Mouse (Mus musculus) A20 (cell line): ENCODE data around the gene Scgb1c1.
"Not testable (repeated sequence)": the region's sequence is repeated elsewhere in the genome, so short reads cannot be mapped to it uniquely, and the experiment has no call there.

Experiments
- DNase-seq: peaks from one replicate; pipeline ENCODE4 v3.0.0-alpha.2; 2011; ENCODE audit warnings: low read depth, low spot score

Scgb1c1 gene

DNA sequence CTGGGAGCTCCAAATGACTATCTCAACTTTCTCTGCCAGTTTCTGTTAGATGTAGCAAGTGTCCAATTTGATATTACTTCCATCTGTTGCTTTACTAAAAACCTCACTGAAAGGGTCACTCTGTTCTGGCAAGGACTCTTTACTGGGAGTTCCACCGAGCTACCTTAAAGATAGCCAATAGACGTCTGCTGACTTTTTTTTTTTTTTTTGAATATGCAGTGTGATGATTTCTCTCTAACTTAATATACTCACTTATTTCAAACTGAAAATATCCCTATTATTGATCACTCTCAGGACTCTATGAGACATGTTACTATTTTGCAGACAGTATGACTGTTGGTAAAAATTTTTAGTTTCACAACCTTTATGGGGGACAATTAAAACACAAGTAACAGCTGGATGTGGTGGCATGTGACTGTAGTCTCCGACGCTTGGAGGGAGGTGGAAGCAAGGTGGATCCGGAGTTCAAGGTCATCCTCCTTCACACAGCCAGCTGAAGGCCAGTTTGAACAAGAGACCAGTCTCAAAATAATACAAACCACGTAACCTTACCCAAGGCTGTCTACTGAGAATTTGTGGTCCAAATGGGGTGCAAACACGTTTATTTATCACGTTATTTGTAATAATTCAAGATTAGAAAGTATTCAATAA lies 35.6 kb downstream of the Scgb1c1 start:
- DNase-seq = peak; percentile 44

DNA sequence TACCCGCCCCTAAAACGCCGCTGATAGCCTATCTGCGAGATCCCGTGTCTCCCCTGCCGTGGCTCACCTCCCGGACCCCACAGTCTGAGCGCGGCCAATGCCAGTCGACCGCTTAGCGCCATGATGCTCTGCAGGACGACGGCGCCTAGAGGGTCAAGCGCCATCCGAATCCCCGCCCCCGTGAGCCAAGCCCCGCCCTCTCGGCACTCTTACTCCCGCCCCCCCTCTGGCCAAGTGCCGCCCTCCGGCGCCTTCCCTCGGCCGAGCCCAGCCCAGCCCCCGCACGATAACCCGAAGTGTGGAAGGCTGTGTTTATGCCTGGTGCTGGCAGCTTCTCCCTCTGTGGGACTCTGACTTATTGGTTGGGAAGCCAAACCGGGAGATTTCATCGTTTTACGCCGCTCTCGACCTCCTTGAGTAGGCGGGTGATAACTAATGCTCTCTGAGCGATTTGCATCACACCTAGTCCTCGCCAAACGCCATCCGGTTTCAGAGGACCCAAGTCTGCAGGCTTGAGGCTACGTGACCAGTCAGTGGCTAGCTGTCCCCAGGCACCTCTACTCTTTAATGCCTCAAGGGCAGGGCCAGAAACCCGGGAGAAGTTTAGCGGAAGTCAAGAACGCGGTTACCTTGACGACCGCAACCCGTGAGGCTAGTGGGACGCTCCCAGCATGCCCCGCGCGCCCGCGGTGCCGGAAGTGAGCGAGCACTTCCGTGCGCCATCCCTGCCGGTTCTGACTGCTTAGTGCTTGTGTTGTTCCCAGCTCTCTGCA lies 36.5 kb downstream of the Scgb1c1 start, which contains the start of the genes Psmd13 and Sirt3:
Gene Psmd13, plus strand, starts transcription at position 273 of the 773 bp plus-strand sequence.
Gene Sirt3, minus strand, starts transcription at position 614 of the 773 bp plus-strand sequence.
- DNase-seq = peak; percentile 95

GRCm38 (mm10) chr7:140882469-140882803 lies 37.1 kb downstream of the Scgb1c1 start:
- DNase-seq = no peak

DNA sequence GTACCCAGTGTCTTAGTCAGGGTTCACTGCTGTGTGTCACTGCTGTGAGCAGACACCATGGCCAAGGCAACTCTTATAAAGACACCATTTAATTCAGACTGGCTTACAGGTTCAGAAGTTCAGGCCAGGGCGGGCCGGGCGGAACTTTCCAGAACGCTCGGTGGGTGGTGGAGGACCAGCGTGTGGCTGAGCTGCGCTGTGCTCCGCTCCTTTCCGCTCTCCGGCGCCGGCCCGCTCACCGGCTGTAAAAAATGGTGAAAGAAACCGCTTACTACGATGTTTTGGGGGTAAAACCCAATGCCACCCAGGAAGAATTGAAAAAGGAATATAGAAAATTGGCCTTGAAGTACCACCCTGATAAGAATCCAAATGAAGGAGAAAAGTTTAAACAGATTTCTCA lies 45.3 kb downstream of the Scgb1c1 start:
- not testable (repeated sequence) for DNase-seq

- no peak for DNase-seq
Measured at GRCm38 (mm10) chr7:140894031-140894430, 48.7 kb downstream of the Scgb1c1 start.

DNA sequence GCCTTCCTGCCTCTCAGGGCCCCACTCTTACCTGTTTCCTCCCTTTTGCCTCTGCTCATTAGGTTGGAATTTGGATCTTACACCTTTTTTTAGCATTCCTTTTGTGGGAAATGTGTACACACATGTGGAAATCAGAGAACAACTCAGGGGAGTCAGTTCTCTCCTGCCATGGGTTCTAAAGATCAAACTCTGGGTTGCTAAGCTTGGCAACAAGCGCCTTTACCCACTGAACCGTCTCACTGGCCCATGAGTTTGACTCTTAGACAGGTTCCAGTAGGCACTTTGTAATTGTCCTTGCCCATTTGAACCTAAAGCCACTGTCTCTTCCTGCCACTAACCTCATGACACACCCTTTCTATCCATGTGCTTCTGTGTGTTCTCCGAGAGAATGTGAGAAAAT lies 49.3 kb downstream of the Scgb1c1 start:
- no peak for DNase-seq
